Mouse (Mus musculus): ENCODE data around the gene Tomm34. TPM values are rescaled to one million over a fixed set of nuclear protein-coding genes. Genes with fewer than 3 reads are reported as not detected.

Tomm34 gene
- total and polyA plus RNA-seq, 3 experiments = 25.6 to 40.7 (median 26.8) TPM

- TF ChIP-seq SIN3A (IDR thresholded peaks at IDR 0.05; ENCODE audit: low read length) (no peak), CTCF (conservative IDR thresholded peaks at IDR 0.05 in 1 of 2, IDR thresholded peaks at IDR 0.05 in 1 of 2; ENCODE audit: low read depth in 2 of 2, low read length in 2 of 2) (no peak)
- H3K27me3 ChIP-seq (replicated peaks) = no peaks in the 10 kb centered on the region
- H3K4me3 ChIP-seq (replicated peaks in 1 of 3; ENCODE audit: low read depth in 2 of 3, low read length in 2 of 3, poor library complexity in 1 of 3) = no peak overlapping the region
- H3K36me3 ChIP-seq (replicated peaks in 1 of 2; ENCODE audit: control insufficient read depth in 1 of 2, insufficient read depth in 1 of 2, low read length in 1 of 2) = peaks cover 64 to 85% of the 10 kb centered on the region in 2 experiments
- H3K9me3 ChIP-seq (replicated peaks; ENCODE audit: low read length) = no peaks in the 10 kb centered on the region
- dilution Hi-C loops (cut with MboI; ENCODE audit: extremely low pct_ligation_motif_present, extremely low pct_unique_long_range_greater_than_20kb, low sequenced_read_pairs) (no loop called here), in situ Hi-C loops (cut with MboI; ENCODE audit: low pct_ligation_motif_present, low pct_unique_long_range_greater_than_20kb, low sequenced_read_pairs) (no loop called here)
- H3K27ac ChIP-seq (ENCODE audit: insufficient read depth, low read depth) = no peak overlapping the region
- no peak overlapping the region for H3K9ac ChIP-seq (ENCODE audit: insufficient read depth, low read depth)
- no peak overlapping the region for H3K4me2 ChIP-seq (ENCODE audit: insufficient read depth, low read depth, poor library complexity, severe bottlenecking)
- DNase-seq (ENCODE audit: extremely low read depth) = no peak
- no peaks in the 10 kb centered on the region for H3K4me1 ChIP-seq (ENCODE audit: control insufficient read depth in 1 of 2, insufficient read depth in 2 of 2)
- H3K79me2 ChIP-seq (replicated peaks; ENCODE audit: control insufficient read depth, extremely low read depth, insufficient read depth, poor library complexity, severe bottlenecking) = peaks cover 22% of the 10 kb centered on the region
These were observed 27.8 kb upstream of the Tomm34 start for GRCm38 (mm10) chr2:164098603-164099250.

- no peak overlapping the region for H3K4me2 ChIP-seq (ENCODE audit: insufficient read depth, low read depth, poor library complexity, severe bottlenecking)
- peaks cover 43% of the 10 kb centered on the region for H3K79me2 ChIP-seq (replicated peaks; ENCODE audit: control insufficient read depth, extremely low read depth, insufficient read depth, poor library complexity, severe bottlenecking)
- in situ Hi-C loops (cut with MboI; ENCODE audit: low pct_ligation_motif_present, low pct_unique_long_range_greater_than_20kb, low sequenced_read_pairs) (no loop called here), dilution Hi-C loops (cut with MboI; ENCODE audit: extremely low pct_ligation_motif_present, extremely low pct_unique_long_range_greater_than_20kb, low sequenced_read_pairs) (no loop called here)
- no peak overlapping the region for H3K4me3 ChIP-seq (replicated peaks in 1 of 3; ENCODE audit: low read depth in 2 of 3, low read length in 2 of 3, poor library complexity in 1 of 3)
- H3K4me1 ChIP-seq (ENCODE audit: control insufficient read depth in 1 of 2, insufficient read depth in 2 of 2) = peaks cover 0 to 24% of the 10 kb centered on the region in 2 experiments; a peak in 2 of 4 replicates
- H3K9ac ChIP-seq (ENCODE audit: insufficient read depth, low read depth) = no peak overlapping the region
- no peaks in the 10 kb centered on the region for H3K27me3 ChIP-seq (replicated peaks)
- no peak for TF ChIP-seq E2F4 (IDR thresholded peaks at IDR 0.05; ENCODE audit: insufficient replicate concordance, low read depth, low read length)
- TF ChIP-seq NELFE (IDR thresholded peaks at IDR 0.05; ENCODE audit: low read depth, low read length) = no peak
- TF ChIP-seq ZKSCAN1 (IDR thresholded peaks at IDR 0.05; ENCODE audit: borderline replicate concordance, low read depth, low read length) = no peak
- no peak; the same call in 1 of the 2 replicates for TF ChIP-seq RAD21 (IDR thresholded peaks at IDR 0.05; ENCODE audit: low read depth, low read length)
- TF ChIP-seq NRF1 (IDR thresholded peaks at IDR 0.05; ENCODE audit: low read depth, low read length) = no peak
- TF ChIP-seq TCF12 (IDR thresholded peaks at IDR 0.05; ENCODE audit: low read depth, low read length) = no peak
- TF ChIP-seq MAZ (IDR thresholded peaks at IDR 0.05; ENCODE audit: low read depth, low read length) = no peak
- no peak for TF ChIP-seq POLR2A (IDR thresholded peaks at IDR 0.05; ENCODE audit: low read depth, low read length)
- no peak for TF ChIP-seq EP300 (IDR thresholded peaks at IDR 0.05; ENCODE audit: low read length)
- no peak for DNase-seq (ENCODE audit: extremely low read depth)
- no peak overlapping the region for H3K27ac ChIP-seq (ENCODE audit: insufficient read depth, low read depth)
- H3K36me3 ChIP-seq (replicated peaks in 1 of 2; ENCODE audit: control insufficient read depth in 1 of 2, insufficient read depth in 1 of 2, low read length in 1 of 2) = peaks cover 61 to 82% of the 10 kb centered on the region in 2 experiments
- no peaks in the 10 kb centered on the region for H3K9me3 ChIP-seq (replicated peaks; ENCODE audit: low read length)
These were observed 23.2 kb upstream of the Tomm34 start for GRCm38 (mm10) chr2:164094152-164094551.

- Histone ChIP-seq H3K9me3 (replicated peaks; ENCODE audit: low read length) (no peaks in the 10 kb centered on the region), H3K4me2 (ENCODE audit: insufficient read depth, low read depth, poor library complexity, severe bottlenecking) (no peak overlapping the region), H3K27ac (ENCODE audit: insufficient read depth, low read depth) (no peak overlapping the region), H3K79me2 (replicated peaks; ENCODE audit: control insufficient read depth, extremely low read depth, insufficient read depth, poor library complexity, severe bottlenecking) (peaks cover 45% of the 10 kb centered on the region), H3K36me3 (replicated peaks in 1 of 2; ENCODE audit: control insufficient read depth in 1 of 2, insufficient read depth in 1 of 2, low read length in 1 of 2) (peaks cover 64 to 83% of the 10 kb centered on the region in 2 experiments), H3K4me3 (replicated peaks in 1 of 3; ENCODE audit: low read depth in 2 of 3, low read length in 2 of 3, poor library complexity in 1 of 3) (no peak overlapping the region), H3K4me1 (ENCODE audit: control insufficient read depth in 1 of 2, insufficient read depth in 2 of 2) (peaks cover 4 to 67% of the 10 kb centered on the region in 2 experiments; a peak in 3 of 4 replicates), H3K27me3 (replicated peaks) (no peaks in the 10 kb centered on the region), H3K9ac (ENCODE audit: insufficient read depth, low read depth) (no peak overlapping the region)
- dilution Hi-C loops (cut with MboI; ENCODE audit: extremely low pct_ligation_motif_present, extremely low pct_unique_long_range_greater_than_20kb, low sequenced_read_pairs) (no loop called here), in situ Hi-C loops (cut with MboI; ENCODE audit: low pct_ligation_motif_present, low pct_unique_long_range_greater_than_20kb, low sequenced_read_pairs) (no loop called here)
- DNase-seq (ENCODE audit: extremely low read depth) = no peak
- TF ChIP-seq PAX5 (IDR thresholded peaks at IDR 0.05; ENCODE audit: low read length) (no peak), CHD1 (IDR thresholded peaks at IDR 0.05; ENCODE audit: low read depth, low read length) (no peak), CHD2 (IDR thresholded peaks at IDR 0.05; ENCODE audit: low read length) (no peak), E2F4 (IDR thresholded peaks at IDR 0.05; ENCODE audit: insufficient replicate concordance, low read depth, low read length) (no peak), GABPA (IDR thresholded peaks at IDR 0.05; ENCODE audit: insufficient replicate concordance, low read depth, low read length) (no peak), ETS1 (conservative IDR thresholded peaks at IDR 0.05; ENCODE audit: low read depth, low read length) (no peak), USF2 (conservative IDR thresholded peaks at IDR 0.05; ENCODE audit: low read depth, low read length) (no peak), EP300 (IDR thresholded peaks at IDR 0.05; ENCODE audit: low read length) (no peak), ZKSCAN1 (IDR thresholded peaks at IDR 0.05; ENCODE audit: borderline replicate concordance, low read depth, low read length) (no peak)
These were observed 18.5 kb upstream of the Tomm34 start for GRCm38 (mm10) chr2:164089508-164089907.
